Mouse (Mus musculus): ENCODE measurements at regions not wholly inside any gene's neighbourhood (a gene's known extent, or its start where the extent isn't known, plus 50 kb on each side); places are given as distances from the start of the nearest gene placed in this dataset.

- no peak for DNase-seq (ENCODE audit: low spot score in 2 of 2)
These were observed 387.0 kb upstream of the Trpc7 start for GRCm38 (mm10) chr13:57282816-57283215.

- no peak for DNase-seq (ENCODE audit: low spot score in 2 of 2)
These were observed 386.3 kb upstream of the Trpc7 start for GRCm38 (mm10) chr13:57281941-57282710.

GRCm38 (mm10) chr13:57281504-57281903 is 385.7 kb upstream of the Trpc7 start:
- DNase-seq (ENCODE audit: low spot score in 2 of 2) = peak; percentile 72 to 81

- no peak for DNase-seq (ENCODE audit: low spot score in 2 of 2)
These were observed 382.8 kb upstream of the Trpc7 start for GRCm38 (mm10) chr13:57278580-57278979.

GRCm38 (mm10) chr13:57277076-57277475 is 381.3 kb upstream of the Trpc7 start:
- peak in 1 of 2 experiments; percentile 35 for DNase-seq (ENCODE audit: low spot score in 2 of 2)

GRCm38 (mm10) chr13:57275871-57276270 is 380.1 kb upstream of the Trpc7 start:
- DNase-seq (ENCODE audit: low spot score in 2 of 2) = no peak

GRCm38 (mm10) chr13:57273593-57273992 is 377.8 kb upstream of the Trpc7 start:
- no peak for DNase-seq (ENCODE audit: low spot score in 2 of 2)

- peak; percentile 45 to 60 for DNase-seq (ENCODE audit: low spot score in 2 of 2)
These were observed 373.8 kb upstream of the Trpc7 start for GRCm38 (mm10) chr13:57269614-57270013.

- peak; percentile 92 to 93 for DNase-seq (ENCODE audit: low spot score in 2 of 2)
These were observed 364.1 kb upstream of the Trpc7 start for GRCm38 (mm10) chr13:57259920-57260319.

GRCm38 (mm10) chr13:57259474-57259873 is 363.7 kb upstream of the Trpc7 start:
- DNase-seq (ENCODE audit: low spot score in 2 of 2) = peak in 1 of 2 experiments; percentile 27

GRCm38 (mm10) chr13:57255920-57256319 is 360.1 kb upstream of the Trpc7 start:
- DNase-seq (ENCODE audit: low spot score in 2 of 2) = no peak

GRCm38 (mm10) chr13:57249851-57250250 is 354.1 kb upstream of the Trpc7 start:
- no peak for DNase-seq (ENCODE audit: low spot score in 2 of 2)

- DNase-seq (ENCODE audit: low spot score in 2 of 2) = no peak
These were observed 353.6 kb upstream of the Trpc7 start for GRCm38 (mm10) chr13:57249401-57249800.

- peak in 1 of 2 experiments; percentile 16 for DNase-seq (ENCODE audit: low spot score in 2 of 2)
These were observed 350.6 kb upstream of the Trpc7 start for GRCm38 (mm10) chr13:57246238-57246963.

GRCm38 (mm10) chr13:57236917-57237316 is 341.1 kb upstream of the Trpc7 start:
- no peak for DNase-seq (ENCODE audit: low spot score in 2 of 2)

- no peak for DNase-seq (ENCODE audit: low spot score in 2 of 2)
These were observed 340.4 kb upstream of the Trpc7 start for GRCm38 (mm10) chr13:57236211-57236610.

- DNase-seq (ENCODE audit: low spot score in 2 of 2) = no peak
These were observed 337.1 kb upstream of the Trpc7 start for GRCm38 (mm10) chr13:57232906-57233305.

- no peak for DNase-seq (ENCODE audit: low spot score in 2 of 2)
These were observed 335.9 kb upstream of the Trpc7 start for GRCm38 (mm10) chr13:57231666-57232065.

- no peak for DNase-seq (ENCODE audit: low spot score in 2 of 2)
These were observed 334.5 kb upstream of the Trpc7 start for GRCm38 (mm10) chr13:57230253-57230652.

GRCm38 (mm10) chr13:57221092-57221491 is 325.3 kb upstream of the Trpc7 start:
- DNase-seq (ENCODE audit: low spot score in 2 of 2) = no peak

- DNase-seq (ENCODE audit: low spot score in 2 of 2) = no peak
These were observed 320.4 kb upstream of the Trpc7 start for GRCm38 (mm10) chr13:57216161-57216560.

- no peak for DNase-seq (ENCODE audit: low spot score in 2 of 2)
These were observed 316.5 kb upstream of the Trpc7 start for GRCm38 (mm10) chr13:57212251-57212650.

- peak; percentile 22 for DNase-seq (ENCODE audit: low spot score in 2 of 2)
These were observed 295.4 kb upstream of the Trpc7 start for GRCm38 (mm10) chr13:57191195-57191594.
